Mouse (Mus musculus): ENCODE results near the gene Cers1.

Cers1 gene

DNA sequence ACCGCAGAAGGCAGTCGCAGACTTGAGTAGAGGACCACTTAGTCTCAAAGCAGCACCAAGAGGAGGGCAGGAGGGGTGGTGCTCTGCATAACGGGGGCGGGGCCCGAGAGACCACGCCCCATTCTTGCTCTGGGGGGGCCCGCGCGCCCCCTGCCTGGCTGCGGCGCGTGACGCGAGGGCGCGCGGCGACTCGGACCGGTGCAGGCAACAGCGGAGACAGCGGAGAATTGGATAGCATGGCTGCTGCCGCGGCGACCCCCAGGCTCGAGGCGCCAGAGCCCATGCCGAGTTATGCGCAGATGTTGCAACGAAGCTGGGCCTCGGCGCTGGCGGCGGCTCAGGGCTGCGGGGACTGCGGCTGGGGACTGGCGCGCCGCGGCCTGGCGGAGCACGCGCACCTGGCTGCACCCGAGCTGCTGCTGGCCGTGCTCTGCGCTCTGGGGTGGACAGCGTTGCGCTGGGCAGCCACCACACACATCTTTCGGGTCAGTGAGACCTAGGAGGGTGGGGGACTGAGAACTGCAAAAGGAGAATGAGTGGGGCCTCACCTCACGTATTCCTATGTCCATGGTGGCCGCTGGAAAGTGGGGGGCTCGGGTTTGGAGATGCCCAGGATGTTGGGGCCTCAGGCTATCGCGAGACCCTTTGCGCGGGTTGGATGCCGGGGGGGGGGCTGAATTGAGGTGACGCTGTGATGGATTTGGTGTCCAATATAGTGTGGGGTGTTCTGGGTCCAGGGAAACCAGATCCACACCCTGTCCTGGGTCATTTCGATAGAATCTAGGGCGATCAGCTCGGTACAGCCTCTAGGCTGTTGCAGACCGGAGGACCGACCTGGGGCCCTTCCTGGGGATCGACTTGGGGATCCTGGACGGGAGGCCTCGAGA is at the start of gene Cers1:
TSS of gene Cers1 (plus strand) at position 152 of the 887 bp plus-strand sequence.
- in situ Hi-C loops (cut with MboI, MseI), result no loop called here

- in situ Hi-C loops (cut with MboI, MseI), result no loop called here
Measured at GRCm38 (mm10) chr8:70267674-70268073, 47.9 kb upstream of the Cers1 start.

- in situ Hi-C loops (cut with MboI, MseI), result no loop called here
Measured at GRCm38 (mm10) chr8:70268311-70268710, 47.3 kb upstream of the Cers1 start.

GRCm38 (mm10) chr8:70268799-70269565 is 46.6 kb upstream of the Cers1 start:
- in situ Hi-C loops (cut with MboI, MseI), result no loop called here

DNA sequence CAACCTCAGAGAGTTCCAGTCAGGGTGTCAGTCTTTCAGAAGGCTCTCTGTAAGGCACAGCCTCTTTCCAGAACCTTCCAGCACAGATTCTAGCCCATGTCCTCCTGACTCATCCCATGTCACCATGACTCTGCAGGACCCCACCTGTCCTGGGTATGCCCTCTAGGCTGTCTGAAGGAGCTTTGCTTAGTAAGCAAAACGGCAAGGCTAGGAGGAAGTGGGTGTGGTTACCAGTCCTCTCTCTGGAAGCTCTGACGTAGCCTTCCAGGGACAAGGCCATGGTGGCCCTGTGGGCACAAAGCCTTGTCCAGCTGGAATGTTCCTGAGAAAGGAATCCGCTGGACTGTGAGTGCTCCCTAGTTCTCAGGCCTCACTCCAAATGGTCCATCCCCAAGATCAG is 42.6 kb upstream of the Cers1 start:
- in situ Hi-C loops (cut with MboI, MseI), result no loop called here

DNA sequence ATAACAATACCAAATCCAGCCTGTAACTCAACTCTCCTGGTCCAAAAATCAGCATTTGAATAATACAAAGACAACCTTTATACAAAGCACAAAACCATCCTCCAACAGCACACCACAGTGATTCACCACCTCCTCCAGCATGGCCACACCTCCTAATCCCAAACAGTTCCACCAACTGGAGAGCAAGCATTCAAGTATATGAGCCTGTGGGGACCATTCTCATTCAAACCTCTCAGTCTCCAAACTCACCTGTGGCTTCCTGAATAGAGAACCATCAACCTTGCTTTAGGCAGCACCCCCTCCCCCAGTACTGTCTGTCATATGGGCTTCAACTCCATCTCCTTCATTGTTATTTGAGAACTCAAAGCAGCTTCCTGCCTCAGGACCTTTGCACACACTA is 41.2 kb upstream of the Cers1 start:
- in situ Hi-C loops (cut with MboI, MseI), result no loop called here

DNA sequence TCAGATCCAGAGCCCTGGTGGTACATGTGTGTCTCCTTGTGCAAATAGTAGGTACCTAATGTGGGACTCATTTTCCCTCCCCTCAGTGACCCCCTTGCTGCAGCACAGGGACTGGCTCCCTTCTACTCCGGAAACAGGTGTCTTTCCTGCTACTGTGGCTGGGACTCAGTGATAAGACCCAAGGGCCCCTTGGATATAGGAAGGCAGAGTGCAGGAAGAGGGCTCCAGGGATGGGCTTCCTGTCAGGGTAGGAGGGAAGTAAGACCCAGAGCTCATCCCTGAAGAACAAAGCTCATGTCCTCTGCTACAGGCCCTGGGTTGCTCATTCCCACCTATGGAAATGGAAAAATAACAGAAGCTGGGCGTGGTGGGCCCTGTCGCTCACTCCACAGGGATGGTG is 39.1 kb upstream of the Cers1 start:
- in situ Hi-C loops (cut with MboI, MseI), result no loop called here

DNA sequence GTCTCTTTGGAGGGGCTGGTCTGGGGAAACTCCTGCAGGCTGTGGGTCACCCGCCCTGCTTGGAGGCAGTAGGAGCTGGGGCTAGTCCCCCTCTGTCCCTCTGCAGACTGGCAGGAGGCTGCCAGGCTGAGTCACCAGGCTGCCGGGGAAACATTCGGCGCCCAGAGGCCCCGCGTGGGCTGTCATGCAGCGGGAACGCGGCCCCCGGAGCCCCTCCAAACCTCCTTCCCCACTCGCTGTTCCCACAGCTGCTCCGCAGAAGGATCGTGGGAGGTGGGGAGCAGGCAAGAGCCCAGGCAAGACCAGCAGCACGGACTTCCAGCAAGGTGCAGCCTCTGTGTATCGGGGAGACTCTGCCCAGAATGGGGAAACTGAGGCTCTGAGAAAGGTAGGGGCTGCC is 37.4 kb upstream of the Cers1 start:
- in situ Hi-C loops (cut with MboI, MseI), result no loop called here

- in situ Hi-C loops (cut with MboI, MseI), result no loop called here
Measured at GRCm38 (mm10) chr8:70279266-70279665, 36.3 kb upstream of the Cers1 start.

DNA sequence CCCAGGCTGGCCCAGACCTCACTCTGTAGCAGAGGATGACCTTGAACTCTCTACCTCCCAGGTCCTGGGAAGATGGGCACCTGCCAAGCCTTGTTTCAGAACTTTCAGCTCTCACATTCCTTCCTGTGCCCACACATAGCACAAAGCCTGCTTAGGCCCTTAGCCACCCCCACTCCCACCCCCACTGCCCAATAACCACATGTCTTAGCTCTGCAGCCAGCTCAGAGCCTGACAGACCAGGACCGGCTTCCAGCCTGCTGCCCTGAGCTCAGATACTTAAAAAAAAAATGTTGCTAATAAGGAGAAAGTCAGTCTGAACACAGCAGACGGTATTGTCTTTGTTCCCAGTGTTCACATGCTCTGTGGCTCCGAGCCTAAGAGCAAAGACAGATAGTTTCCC is 34.6 kb upstream of the Cers1 start:
- in situ Hi-C loops (cut with MboI, MseI), result no loop called here

DNA sequence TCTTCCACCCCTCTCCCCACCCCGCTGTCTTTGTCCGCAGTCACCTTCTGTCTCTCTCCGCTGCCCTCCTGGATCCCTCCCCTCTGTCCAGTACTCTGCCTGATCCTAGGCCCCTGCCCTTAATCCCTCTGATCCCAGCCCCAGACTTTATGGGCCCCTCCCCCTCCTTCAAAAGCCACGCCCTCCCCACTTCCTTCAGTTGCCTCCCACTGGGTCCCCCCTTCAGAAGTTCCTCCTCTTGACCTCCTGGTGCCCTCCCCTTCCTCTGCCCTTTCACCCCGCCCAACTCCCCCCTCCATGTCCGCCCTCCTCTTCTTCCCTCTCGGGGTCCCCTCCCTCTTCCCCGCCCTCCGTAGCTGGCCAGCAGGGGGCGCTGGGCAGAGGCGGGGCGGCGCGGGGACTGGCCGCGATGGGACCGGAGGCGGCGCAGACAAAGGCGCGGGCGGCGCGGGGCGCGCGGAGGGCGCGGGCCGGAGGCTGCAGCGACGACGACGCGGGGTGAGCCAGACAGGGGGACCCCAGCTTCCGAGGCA is 32.9 kb upstream of the Cers1 start, which contains the start of gene Homer3:
TSS of gene Homer3 (plus strand) at position 225 of the 533 bp plus-strand sequence.
- in situ Hi-C loops (cut with MboI, MseI), result no loop called here

- in situ Hi-C loops (cut with MboI, MseI), result no loop called here
Measured at GRCm38 (mm10) chr8:70283136-70284077, 32.2 kb upstream of the Cers1 start.

DNA sequence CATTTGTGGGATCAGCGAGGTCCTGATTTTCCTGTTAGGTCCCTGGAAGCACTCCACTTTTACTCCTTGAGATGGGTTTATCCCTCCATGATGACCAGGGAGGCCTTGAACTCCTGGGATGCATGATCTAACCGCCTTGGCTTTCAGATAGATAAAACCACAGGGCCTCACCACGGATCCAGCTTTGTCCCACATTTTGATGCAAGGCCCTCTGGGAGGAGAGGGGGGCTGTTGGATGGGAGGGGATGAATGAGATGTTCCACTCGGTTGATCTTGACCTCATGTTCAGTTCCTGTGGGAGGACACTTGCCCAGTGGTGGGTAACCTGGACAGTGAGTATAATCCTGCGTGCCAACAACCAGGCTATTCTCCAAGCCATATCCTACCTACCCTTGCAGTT is 31.2 kb upstream of the Cers1 start:
- in situ Hi-C loops (cut with MboI, MseI), result no loop called here

GRCm38 (mm10) chr8:70285304-70285703 is 30.3 kb upstream of the Cers1 start:
- in situ Hi-C loops (cut with MboI, MseI), result no loop called here

GRCm38 (mm10) chr8:70286737-70287136 is 28.8 kb upstream of the Cers1 start:
- in situ Hi-C loops (cut with MboI, MseI), result no loop called here

DNA sequence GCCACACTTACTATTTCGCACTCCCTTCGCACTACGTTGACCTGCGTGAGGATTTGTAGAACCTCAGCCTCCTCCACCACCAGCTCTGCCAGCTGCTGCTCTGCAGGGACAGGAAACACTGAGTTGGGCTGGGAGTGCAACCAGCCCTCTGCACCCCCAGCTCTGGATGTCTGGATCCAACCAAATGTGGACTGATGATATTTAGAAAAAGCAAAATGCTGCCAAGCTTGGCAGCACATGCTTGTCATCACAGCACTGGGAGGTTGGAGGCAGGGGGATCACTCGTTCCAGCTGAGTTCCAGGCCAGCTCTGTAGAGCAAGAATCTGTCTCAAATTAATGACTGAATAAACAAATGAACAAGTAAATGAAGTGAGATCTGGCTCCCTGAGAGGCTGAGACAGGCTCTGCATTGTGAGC is 21.6 kb upstream of the Cers1 start:
- in situ Hi-C loops (cut with MboI, MseI), result no loop called here

GRCm38 (mm10) chr8:70300881-70301280 is 14.7 kb upstream of the Cers1 start:
- in situ Hi-C loops (cut with MboI, MseI), result no loop called here

DNA sequence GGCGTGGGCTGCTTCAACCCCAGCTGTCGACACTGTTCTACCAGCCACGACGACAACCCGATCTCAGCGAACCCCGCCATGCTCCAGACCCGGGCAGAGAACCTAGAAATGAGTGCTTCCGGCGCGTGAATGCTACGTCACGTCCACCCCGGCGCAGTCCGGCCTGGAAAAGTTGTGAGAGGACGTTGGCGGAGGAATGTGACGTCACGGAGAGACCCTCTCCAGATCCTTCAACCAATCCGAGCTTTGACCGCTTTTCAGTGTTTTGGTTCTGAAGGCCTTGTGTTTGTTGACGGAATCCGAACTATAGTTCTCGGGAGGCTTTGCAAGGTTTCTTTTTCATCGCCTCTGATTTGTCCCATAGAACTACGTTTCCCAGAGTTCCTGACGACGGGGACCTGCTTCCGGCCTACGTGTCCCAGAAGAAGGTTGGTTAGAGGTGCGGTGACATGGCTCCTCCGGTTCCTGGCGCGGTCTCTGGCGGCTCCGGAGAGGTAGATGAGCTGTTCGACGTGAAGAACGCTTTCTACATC is 13.2 kb upstream of the Cers1 start, which contains the start of the genes Ddx49 and Cope:
TSS of gene Ddx49 (minus strand) at position 132 of the 533 bp plus-strand sequence.
TSS of gene Cope (plus strand) at position 161 of the 533 bp plus-strand sequence.
- in situ Hi-C loops (cut with MboI, MseI), result no loop called here

GRCm38 (mm10) chr8:70302901-70303300 is 12.7 kb upstream of the Cers1 start:
- in situ Hi-C loops (cut with MboI, MseI), result no loop called here

GRCm38 (mm10) chr8:70309311-70309710 is 6.3 kb upstream of the Cers1 start:
- in situ Hi-C loops (cut with MboI, MseI), result no loop called here

- in situ Hi-C loops (cut with MboI, MseI), result no loop called here
Measured at GRCm38 (mm10) chr8:70313399-70313798, 2.2 kb upstream of the Cers1 start.

All from T-helper 2 cell (primary cell).